Mouse (Mus musculus) forebrain, embryonic 16.5 days (tissue): ENCODE measurements at regions not wholly inside any gene's neighbourhood (a gene's known extent, or its start where the extent isn't known, plus 50 kb on each side); places are given as distances from the start of the nearest gene placed in this dataset.

ENCODE experiments used
- ATAC-seq: fragments of 200-750 bp; cut with Nextera tagmentation; 2 replicates; pipeline ENCODE4 v1.8.0; 2017; ENCODE audit warnings: mild to moderate bottlenecking, moderate library complexity
- H3K27ac ChIP-seq: fragments of 300-500 bp; sonication (generic); 2 replicates; pipeline ENCODE4 v1.5.1; 2014; ENCODE audit warnings: low read length, control low read depth
- H3K27me3 ChIP-seq: fragments of 300-500 bp; sonication (generic); replicated peaks from 2 replicates; pipeline ENCODE4 v1.6.1; 2014; ENCODE audit warnings: low read length; ENCODE audit not compliant: control insufficient read depth, insufficient read depth
- H3K36me3 ChIP-seq: fragments of 300-500 bp; sonication (generic); 2 replicates; pipeline ENCODE4 v1.6.1; 2014; ENCODE audit not compliant: control insufficient read depth, insufficient read depth
- H3K4me1 ChIP-seq: fragments of 300-500 bp; sonication (generic); replicated peaks from 2 replicates; pipeline ENCODE4 v1.6.1; 2014; ENCODE audit warnings: low read length; ENCODE audit not compliant: control insufficient read depth, insufficient read depth
- H3K4me2 ChIP-seq: fragments of 300-500 bp; sonication (generic); 2 replicates; pipeline ENCODE4 v1.6.1; 2014; ENCODE audit warnings: mild to moderate bottlenecking, low read length, control low read depth
- H3K4me3 ChIP-seq: fragments of 300-500 bp; sonication (generic); replicated peaks from 2 replicates; pipeline ENCODE4 v1.5.1; 2014; ENCODE audit warnings: mild to moderate bottlenecking, low read length, control low read depth
- H3K9ac ChIP-seq: fragments of 300-500 bp; sonication (generic); replicated peaks from 2 replicates; pipeline ENCODE4 v1.6.1; 2014; ENCODE audit warnings: low read depth, low read length, control low read depth
- H3K9me3 ChIP-seq: fragments of 300-500 bp; sonication (generic); 2 replicates; pipeline ENCODE4 v1.6.1; 2016; ENCODE audit warnings: low read length; ENCODE audit not compliant: control insufficient read depth
- WGBS: fragments of 180-500 bp; shearing (Covaris S2); extraction: QIAGEN DNeasy Blood & Tissue Kit; methylation state at CpG from one replicate; pipeline ENCODE4 v1.1.7; 2014; 5-methylcytosine and 5-hydroxymethylcytosine counted together

DNA sequence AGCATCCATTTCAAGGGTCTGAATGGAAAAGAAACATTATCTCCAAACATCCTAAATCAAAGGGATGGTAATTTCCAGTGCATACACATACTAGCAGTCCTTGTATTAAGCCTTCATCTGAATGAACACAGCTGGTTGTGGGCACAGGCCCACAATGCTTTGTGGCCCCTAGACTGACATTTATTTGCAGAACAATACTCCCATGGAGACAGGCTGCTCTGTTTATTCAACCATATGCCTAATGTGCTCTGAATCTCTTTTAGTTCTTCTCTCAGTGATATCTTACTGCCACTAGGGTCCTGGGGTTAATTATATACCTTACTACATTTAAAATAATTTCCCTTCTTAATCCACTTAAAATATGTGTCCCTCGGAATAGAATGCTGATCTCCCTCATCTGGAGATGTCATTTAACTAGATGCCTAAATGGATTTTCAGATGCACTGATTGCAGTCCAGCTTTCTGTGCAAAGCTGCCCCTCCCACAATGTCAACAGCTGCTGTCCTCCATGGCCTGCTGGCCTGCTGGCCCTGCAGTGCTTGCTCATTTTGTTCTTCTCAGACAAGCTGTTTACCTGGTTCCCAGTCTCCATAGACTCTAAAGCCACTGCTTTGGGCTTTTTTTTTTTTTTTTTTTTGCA, 254.8 kb upstream of the Plxna2 start:
- WGBS, result 13% methylated on average over 1 of the region's 1 CpGs
- no peaks in the 10 kb centered on the region for H3K4me1 ChIP-seq
- no peak overlapping the region for H3K27ac ChIP-seq
- H3K36me3 ChIP-seq, result no peaks in the 10 kb centered on the region
- no peak for ATAC-seq
- H3K9ac ChIP-seq, result no peak overlapping the region
- H3K27me3 ChIP-seq, result no peaks in the 10 kb centered on the region
- no peaks in the 10 kb centered on the region for H3K9me3 ChIP-seq
- no peak overlapping the region for H3K4me3 ChIP-seq
- H3K4me2 ChIP-seq, result no peak overlapping the region

DNA sequence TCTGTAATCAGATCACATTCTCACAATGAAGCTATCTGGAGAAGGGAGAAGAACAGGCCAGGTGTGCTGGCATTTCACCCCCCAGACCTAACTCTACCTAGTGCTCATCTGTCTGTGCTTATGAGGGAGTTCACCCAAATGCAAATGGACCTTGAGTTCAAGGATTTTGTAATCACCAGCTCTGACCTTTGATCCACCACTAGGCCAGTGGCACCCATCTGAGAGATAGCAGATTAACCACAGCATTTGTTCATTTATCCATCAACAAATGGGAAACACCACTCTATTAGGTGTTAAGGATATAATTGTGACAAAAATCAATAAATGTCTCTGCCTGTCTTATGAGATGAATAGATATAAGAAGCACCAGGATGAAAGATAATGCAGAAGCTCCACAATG, 255.7 kb upstream of the Plxna2 start:
- no peak overlapping the region for H3K4me3 ChIP-seq
- no peak for ATAC-seq

DNA sequence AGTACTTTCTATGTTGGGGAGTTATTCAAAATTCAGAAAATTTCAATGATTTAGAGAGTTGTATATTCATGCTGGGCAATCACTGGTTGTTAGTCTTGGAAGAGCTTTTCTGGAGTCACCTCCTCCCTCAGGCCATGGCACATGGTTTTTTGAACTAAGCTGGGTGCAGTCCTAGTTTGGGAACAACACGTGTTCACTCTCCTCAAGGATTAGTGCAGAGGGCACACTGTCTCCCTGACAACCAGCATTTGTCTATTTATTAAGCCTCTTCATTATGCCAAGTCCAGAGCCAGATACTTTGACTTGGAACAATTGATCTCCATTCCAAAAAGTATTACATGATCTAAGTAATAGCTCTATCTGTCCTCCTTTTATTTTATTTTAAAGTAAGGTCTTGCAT, 256.7 kb upstream of the Plxna2 start:
- Histone ChIP-seq H3K27ac (no peak overlapping the region), H3K9me3 (no peaks in the 10 kb centered on the region), H3K4me1 (no peaks in the 10 kb centered on the region), H3K27me3 (no peaks in the 10 kb centered on the region), H3K9ac (no peak overlapping the region), H3K4me3 (no peak overlapping the region), H3K4me2 (no peak overlapping the region), H3K36me3 (no peaks in the 10 kb centered on the region)
- 4% methylated on average over 1 of the region's 1 CpGs for WGBS
- no peak for ATAC-seq

More for the DNA sequence above, 255.7 kb upstream of the Plxna2 start:
- H3K36me3 ChIP-seq, result no peaks in the 10 kb centered on the region
- H3K27me3 ChIP-seq, result no peaks in the 10 kb centered on the region
- no peak overlapping the region for H3K9ac ChIP-seq
- no peak overlapping the region for H3K4me2 ChIP-seq
- H3K4me1 ChIP-seq, result no peaks in the 10 kb centered on the region
- no peak overlapping the region for H3K27ac ChIP-seq
- no peaks in the 10 kb centered on the region for H3K9me3 ChIP-seq

DNA sequence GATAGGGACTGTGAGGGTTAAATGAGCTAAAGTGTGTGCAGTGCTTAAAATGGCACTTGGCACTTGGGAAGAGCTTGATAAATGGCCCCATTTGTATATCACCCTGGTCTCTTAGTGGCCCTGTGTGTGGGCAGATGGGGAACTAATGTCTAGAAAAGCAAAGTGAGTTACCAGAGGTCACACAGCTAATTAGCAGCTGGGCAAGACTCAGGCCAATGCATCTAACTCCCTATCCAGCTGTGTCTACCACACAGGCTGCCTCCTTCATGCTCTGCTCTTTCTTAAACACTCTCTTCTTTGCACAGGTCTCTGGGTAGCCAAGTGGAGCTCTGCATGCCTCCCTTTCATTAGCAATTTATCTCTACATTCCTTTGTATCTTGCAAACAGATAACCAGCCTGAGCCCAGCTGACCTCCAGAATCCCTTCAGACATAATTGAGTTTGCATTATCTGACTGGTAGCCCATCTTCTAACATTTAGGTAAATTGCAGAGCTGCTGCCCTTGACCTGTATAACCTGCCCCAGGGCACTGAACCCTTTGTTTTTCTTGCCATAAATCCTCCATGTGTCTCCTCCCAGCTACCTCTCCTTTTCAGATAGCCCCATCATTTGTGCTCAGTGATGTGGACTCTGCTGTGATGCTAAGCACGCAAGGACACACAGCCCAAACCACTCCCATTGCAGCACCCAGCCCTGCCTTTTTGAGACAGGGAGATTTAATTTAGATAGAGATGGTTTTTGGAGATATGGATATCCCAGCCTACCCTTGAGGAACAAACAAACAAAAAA, 263.5 kb upstream of the Plxna2 start:
- Histone ChIP-seq H3K27me3 (no peaks in the 10 kb centered on the region), H3K4me3 (no peak overlapping the region), H3K9me3 (no peaks in the 10 kb centered on the region), H3K4me1 (no peaks in the 10 kb centered on the region), H3K27ac (no peak overlapping the region), H3K36me3 (no peaks in the 10 kb centered on the region), H3K9ac (no peak overlapping the region), H3K4me2 (no peak overlapping the region)
- WGBS, result 56% methylated on average over 1 of the region's 1 CpGs
- ATAC-seq, result no peak

- Histone ChIP-seq H3K4me1 (peaks cover 7% of the 10 kb centered on the region; the same call in 1 of the 2 replicates), H3K4me2 (no peak overlapping the region), H3K36me3 (no peaks in the 10 kb centered on the region), H3K4me3 (no peak overlapping the region), H3K9ac (no peak overlapping the region), H3K9me3 (no peaks in the 10 kb centered on the region), H3K27ac (no peak overlapping the region), H3K27me3 (no peaks in the 10 kb centered on the region)
- 80% methylated on average over 3 of the region's 3 CpGs for WGBS
- ATAC-seq, result no peak
These were observed 272.5 kb upstream of the Plxna2 start for GRCm38 (mm10) chr1:194345304-194346033.

DNA sequence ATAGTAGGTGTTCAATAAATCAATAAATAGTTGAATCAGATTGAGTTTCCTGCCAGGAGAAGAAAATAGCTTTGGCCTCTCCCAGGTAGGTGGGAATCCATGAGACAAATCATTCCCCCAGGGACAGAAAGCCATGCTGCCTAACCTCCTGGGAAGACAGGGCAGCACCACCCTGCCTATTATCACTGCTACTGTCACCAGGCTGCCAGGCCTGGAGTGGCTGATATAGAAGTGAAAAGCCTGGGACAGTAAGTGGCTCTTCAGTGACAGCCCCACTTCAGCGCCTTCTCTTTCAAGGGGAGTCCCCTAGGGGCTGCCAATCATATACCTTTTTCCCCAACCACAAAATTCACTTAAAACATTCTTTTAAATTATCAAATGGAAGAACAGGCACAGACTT, 275.4 kb upstream of the Plxna2 start:
- H3K9ac ChIP-seq, result no peak overlapping the region
- H3K36me3 ChIP-seq, result no peaks in the 10 kb centered on the region
- 75% methylated on average over 1 of the region's 1 CpGs for WGBS
- H3K4me2 ChIP-seq, result no peak overlapping the region
- no peak overlapping the region for H3K4me3 ChIP-seq
- H3K27ac ChIP-seq, result no peak overlapping the region
- no peaks in the 10 kb centered on the region for H3K27me3 ChIP-seq
- H3K4me1 ChIP-seq, result peaks cover 7% of the 10 kb centered on the region; the same call in 1 of the 2 replicates
- no peaks in the 10 kb centered on the region for H3K9me3 ChIP-seq
- ATAC-seq, result peak; percentile 55; the same call in 1 of the 2 replicates

DNA sequence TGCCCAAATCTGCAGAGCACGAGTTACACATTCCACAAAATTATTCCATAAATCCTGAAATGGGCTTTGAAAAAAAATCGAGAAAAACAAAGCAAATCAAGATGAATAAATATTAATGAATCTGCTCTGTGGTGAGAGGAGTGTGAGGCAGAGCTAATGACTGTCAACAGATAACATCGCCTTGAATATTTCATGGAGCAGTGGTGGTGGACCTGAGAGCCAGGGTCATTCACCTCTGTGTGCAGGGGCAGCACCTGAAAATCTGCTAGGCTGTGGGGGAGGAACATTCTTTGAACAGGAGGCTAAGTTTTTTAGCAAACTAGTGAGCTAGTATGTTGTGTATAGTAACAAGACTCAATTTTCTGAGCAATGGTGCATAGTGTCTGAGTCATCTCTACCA, 276.3 kb upstream of the Plxna2 start:
- Histone ChIP-seq H3K9me3 (no peaks in the 10 kb centered on the region), H3K27me3 (no peaks in the 10 kb centered on the region), H3K27ac (0 out of 2 replicates have a peak overlapping the region, but pooled peaks have one; percentile 14), H3K36me3 (no peaks in the 10 kb centered on the region), H3K4me3 (no peak overlapping the region), H3K4me1 (peaks cover 7% of the 10 kb centered on the region; the same call in 1 of the 2 replicates), H3K4me2 (no peak overlapping the region), H3K9ac (no peak overlapping the region)
- no peak for ATAC-seq
- 30% methylated on average over 3 of the region's 3 CpGs for WGBS

GRCm38 (mm10) chr1:194334752-194335719, 283.0 kb upstream of the Plxna2 start:
- peak overlapping the region; percentile 88 for H3K27ac ChIP-seq
- no peak overlapping the region for H3K4me2 ChIP-seq
- H3K27me3 ChIP-seq, result no peaks in the 10 kb centered on the region
- no peak overlapping the region for H3K4me3 ChIP-seq
- H3K9ac ChIP-seq, result no peak overlapping the region
- no peaks in the 10 kb centered on the region for H3K36me3 ChIP-seq
- ATAC-seq, result peak; percentile 92
- H3K4me1 ChIP-seq, result peaks cover 12% of the 10 kb centered on the region
- H3K9me3 ChIP-seq, result no peaks in the 10 kb centered on the region
- WGBS, result 54% methylated on average over 5 of the region's 5 CpGs
